Mouse (Mus musculus) olfactory bulb, adult 2 months (tissue): ENCODE results near the gene Ints6.

Experiments used
- CTCF ChIP-seq: fragments of 200-500 bp; IDR thresholded peaks from 2 replicates; pipeline ENCODE4 v1.5.1; 2012; ENCODE audit warnings: low read depth, mild to moderate bottlenecking, low read length, moderate library complexity; ENCODE audit not compliant: insufficient read depth
- POLR2A ChIP-seq: fragments of 200-500 bp; IDR thresholded peaks from 2 replicates; pipeline ENCODE4 v1.6.1; 2012; ENCODE audit warnings: mild to moderate bottlenecking, low read depth, low read length, moderate library complexity; ENCODE audit not compliant: insufficient read depth

DNA sequence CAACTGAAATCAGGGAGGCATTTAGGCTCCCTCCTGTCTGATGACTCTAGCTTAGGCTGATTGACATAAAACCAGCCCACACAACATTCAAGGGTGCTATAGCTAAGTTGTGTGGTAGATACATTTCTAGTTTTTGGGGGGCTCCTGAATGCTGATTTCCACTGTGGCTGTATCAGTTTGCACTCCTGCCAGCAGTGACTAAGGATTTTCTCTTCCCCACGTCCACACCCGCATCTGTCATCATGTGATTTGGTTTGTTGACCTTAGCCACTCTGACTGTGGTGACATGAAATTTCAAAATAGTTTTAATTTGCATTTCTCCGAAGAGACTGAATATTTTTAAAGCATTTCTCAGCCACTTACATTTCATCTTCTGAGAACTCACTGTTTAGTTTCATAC lies 103.5 kb downstream of the Ints6 start:
- no peak for TF ChIP-seq CTCF
- no peak for TF ChIP-seq POLR2A
